Mouse (Mus musculus): Measurements from ENCODE around the gene Fam136a. TPM values are rescaled to one million over a fixed set of nuclear protein-coding genes. Genes with fewer than 3 reads are reported as not detected.
"Not testable (repeated sequence)": the region's sequence is repeated elsewhere in the genome, so short reads cannot be mapped to it uniquely, and the experiment has no call there.

The Fam136a gene
- total and polyA plus RNA-seq, 2 experiments from 2014 or later, result 42.2 to 63.7 TPM

DNA sequence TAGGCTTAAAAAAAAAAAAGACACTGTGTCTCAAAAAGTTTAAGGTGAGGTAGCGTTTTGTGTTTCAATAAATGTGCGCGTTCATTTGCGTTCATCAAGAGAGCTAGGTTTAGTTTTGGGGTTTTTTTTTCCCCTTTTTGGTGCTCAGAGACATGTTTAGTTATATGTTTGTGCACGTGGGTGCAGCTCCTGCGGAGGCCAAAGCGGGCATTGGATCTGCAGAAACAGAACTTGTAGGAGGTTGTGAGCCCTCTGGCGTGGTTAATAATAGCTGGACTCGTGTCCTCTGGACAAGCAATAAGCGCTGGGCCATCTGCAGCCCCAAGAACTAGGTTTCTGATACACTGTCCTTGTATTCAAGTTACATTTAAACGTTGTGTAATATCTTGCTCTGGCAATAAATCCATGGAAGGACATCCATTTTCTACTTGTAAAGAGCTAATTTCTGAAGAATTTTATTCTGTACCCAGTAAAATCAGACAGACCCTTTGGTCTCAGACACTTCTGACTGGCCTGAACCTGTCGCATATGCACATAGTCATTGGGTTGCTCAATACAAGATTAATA is 6.6 kb downstream of the Fam136a start:
- no peaks in the 10 kb centered on the region for H3K27me3 ChIP-seq (ENCODE audit: insufficient read depth, low read length)
- H3K4me2 ChIP-seq (ENCODE audit: low read depth, low read length), result peak overlapping the region; percentile 87
- peak overlapping the region; percentile 83; the same call in 1 of the 2 replicates for H3K27ac ChIP-seq
- no peak for DNase-seq (ENCODE audit: low spot score)
- TF ChIP-seq CTCF (IDR thresholded peaks at IDR 0.05; ENCODE audit: low read depth), result no peak
- H3K9ac ChIP-seq (replicated peaks; ENCODE audit: low read length), result peak overlapping the region; percentile 80
- 5% methylated on average over 12 of the region's 12 CpGs for WGBS
- peaks cover 11% of the 10 kb centered on the region; the same call in 1 of the 2 replicates for H3K4me1 ChIP-seq (ENCODE audit: insufficient read depth, low read length)
- no peaks in the 10 kb centered on the region for H3K9me3 ChIP-seq (ENCODE audit: low read length)
- ATAC-seq, result no peak
- H3K4me3 ChIP-seq (ENCODE audit: low read length), result peak overlapping the region; percentile 83
- H3K36me3 ChIP-seq (ENCODE audit: insufficient read depth, low read length), result peaks cover 6% of the 10 kb centered on the region

DNA sequence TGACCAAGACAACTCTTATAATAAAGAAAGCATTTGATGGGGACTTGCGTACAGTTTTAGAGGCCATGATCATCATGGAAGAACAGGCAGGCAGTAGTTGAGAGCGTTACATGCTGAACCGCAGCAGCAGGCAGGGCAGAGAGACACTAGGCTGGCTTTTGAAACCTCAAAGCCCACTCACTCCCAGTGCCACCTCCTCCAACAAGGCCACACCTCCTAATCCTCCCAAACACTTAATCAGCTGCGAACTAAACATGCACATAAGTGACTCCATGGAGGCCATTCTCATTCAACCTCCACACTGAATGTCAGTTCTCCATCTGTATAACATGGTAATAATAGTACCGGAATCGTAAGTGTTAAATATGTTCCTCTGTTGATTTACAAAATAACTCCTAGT is 8.1 kb downstream of the Fam136a start:
- WGBS, result 95% methylated on average over 6 of the region's 6 CpGs
- Histone ChIP-seq H3K4me1 (ENCODE audit: insufficient read depth, low read length) (peaks cover 11% of the 10 kb centered on the region; the same call in 1 of the 2 replicates), H3K9me3 (ENCODE audit: low read length) (no peaks in the 10 kb centered on the region), H3K9ac (replicated peaks; ENCODE audit: low read length) (no peak overlapping the region), H3K27me3 (ENCODE audit: insufficient read depth, low read length) (no peaks in the 10 kb centered on the region), H3K36me3 (ENCODE audit: insufficient read depth, low read length) (peaks cover 18% of the 10 kb centered on the region), H3K4me3 (ENCODE audit: low read length) (no peak overlapping the region), H3K27ac (no peak overlapping the region), H3K4me2 (ENCODE audit: low read depth, low read length) (no peak overlapping the region)
- ATAC-seq (no peak), DNase-seq (ENCODE audit: low spot score) (no peak)
- no peak for TF ChIP-seq CTCF (IDR thresholded peaks at IDR 0.05; ENCODE audit: low read depth)

DNA sequence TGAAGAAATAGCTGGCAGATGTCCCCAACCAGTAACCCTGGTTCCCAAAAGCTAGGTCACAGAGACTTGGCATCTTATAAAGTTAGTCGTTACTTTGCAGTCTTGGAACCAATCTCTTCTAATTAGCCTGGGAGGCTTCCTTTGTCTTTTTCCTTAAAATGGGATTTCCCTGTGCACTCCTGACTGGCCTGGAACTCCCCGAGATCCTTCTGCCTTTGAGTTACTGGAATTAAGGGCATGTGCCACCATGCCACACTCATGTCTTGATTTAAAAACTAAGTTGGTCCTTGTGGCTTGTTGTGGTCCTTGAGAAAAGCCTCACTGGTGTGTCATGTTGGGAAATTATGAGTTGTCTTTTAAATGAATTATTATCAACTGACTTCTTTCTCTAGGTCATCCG is 12.9 kb downstream of the Fam136a start:
- DNase-seq (ENCODE audit: low spot score) (no peak), ATAC-seq (no peak)
- H3K4me2 ChIP-seq (ENCODE audit: low read depth, low read length), result no peak overlapping the region
- no peak overlapping the region for H3K27ac ChIP-seq
- H3K9ac ChIP-seq (replicated peaks; ENCODE audit: low read length), result no peak overlapping the region
- no peaks in the 10 kb centered on the region for H3K27me3 ChIP-seq (ENCODE audit: insufficient read depth, low read length)
- no peak for TF ChIP-seq CTCF (IDR thresholded peaks at IDR 0.05; ENCODE audit: low read depth)
- H3K9me3 ChIP-seq (ENCODE audit: low read length), result no peaks in the 10 kb centered on the region
- peaks cover 24% of the 10 kb centered on the region for H3K36me3 ChIP-seq (ENCODE audit: insufficient read depth, low read length)
- no peak overlapping the region for H3K4me3 ChIP-seq (ENCODE audit: low read length)
- WGBS, result 82% methylated on average over 3 of the region's 3 CpGs
- H3K4me1 ChIP-seq (ENCODE audit: insufficient read depth, low read length), result no peaks in the 10 kb centered on the region

DNA sequence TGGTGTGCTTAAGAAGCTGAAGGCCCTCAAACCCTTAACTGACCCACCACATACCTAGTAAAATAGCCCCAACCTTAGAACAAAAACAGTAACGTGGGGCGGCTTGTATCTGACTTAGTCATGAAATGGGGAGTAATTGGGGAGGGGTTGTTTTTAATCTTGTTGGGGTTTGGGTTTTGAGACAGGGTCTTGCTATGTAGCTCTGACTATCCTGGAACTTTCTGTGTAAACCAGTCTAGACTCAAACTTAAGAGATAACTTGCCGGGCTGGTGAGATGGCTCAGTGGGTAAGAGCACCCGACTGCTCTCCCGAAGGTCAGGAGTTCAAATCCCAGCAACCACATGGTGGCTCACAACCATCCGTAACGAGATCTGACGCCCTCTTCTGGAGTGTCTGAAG is 14.7 kb downstream of the Fam136a start:
- not testable (repeated sequence) for H3K27me3 ChIP-seq (ENCODE audit: insufficient read depth, low read length); H3K9me3 ChIP-seq (ENCODE audit: low read length); H3K4me2 ChIP-seq (ENCODE audit: low read depth, low read length); DNase-seq (ENCODE audit: low spot score); H3K9ac ChIP-seq (replicated peaks; ENCODE audit: low read length); ATAC-seq; H3K4me1 ChIP-seq (ENCODE audit: insufficient read depth, low read length); H3K4me3 ChIP-seq (ENCODE audit: low read length); H3K27ac ChIP-seq
- WGBS, result 73% methylated on average over 6 of the region's 8 CpGs
- peaks cover 24% of the 10 kb centered on the region for H3K36me3 ChIP-seq (ENCODE audit: insufficient read depth, low read length)

DNA sequence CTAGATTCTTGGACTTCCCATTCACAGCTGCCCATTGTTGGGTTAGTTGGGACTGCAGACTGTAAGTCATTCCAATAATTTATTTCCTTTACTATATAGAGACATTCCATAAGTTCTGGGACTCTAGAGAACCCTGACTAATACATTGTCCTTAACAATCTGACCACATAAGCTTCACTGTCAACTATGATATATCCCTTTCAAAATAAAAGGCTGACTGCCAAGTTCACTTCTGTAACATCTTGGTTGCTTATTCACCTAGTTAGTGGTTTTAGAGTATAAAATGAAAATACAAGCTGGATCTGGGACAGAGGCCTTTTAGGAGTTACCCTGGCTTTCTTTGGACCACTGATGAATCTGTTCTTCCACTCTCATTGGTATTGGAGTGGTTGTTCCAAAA is 17.1 kb downstream of the Fam136a start:
- H3K27me3 ChIP-seq (ENCODE audit: insufficient read depth, low read length), result no peaks in the 10 kb centered on the region
- no peaks in the 10 kb centered on the region for H3K9me3 ChIP-seq (ENCODE audit: low read length)
- no peak overlapping the region for H3K27ac ChIP-seq
- H3K9ac ChIP-seq (replicated peaks; ENCODE audit: low read length), result no peak overlapping the region
- H3K36me3 ChIP-seq (ENCODE audit: insufficient read depth, low read length), result peaks cover 13% of the 10 kb centered on the region
- no peak overlapping the region for H3K4me2 ChIP-seq (ENCODE audit: low read depth, low read length)
- no peaks in the 10 kb centered on the region for H3K4me1 ChIP-seq (ENCODE audit: insufficient read depth, low read length)
- H3K4me3 ChIP-seq (ENCODE audit: low read length), result no peak overlapping the region
- DNase-seq (ENCODE audit: low spot score), result no peak
- ATAC-seq, result no peak
- no peak for TF ChIP-seq CTCF (IDR thresholded peaks at IDR 0.05; ENCODE audit: low read depth)

DNA sequence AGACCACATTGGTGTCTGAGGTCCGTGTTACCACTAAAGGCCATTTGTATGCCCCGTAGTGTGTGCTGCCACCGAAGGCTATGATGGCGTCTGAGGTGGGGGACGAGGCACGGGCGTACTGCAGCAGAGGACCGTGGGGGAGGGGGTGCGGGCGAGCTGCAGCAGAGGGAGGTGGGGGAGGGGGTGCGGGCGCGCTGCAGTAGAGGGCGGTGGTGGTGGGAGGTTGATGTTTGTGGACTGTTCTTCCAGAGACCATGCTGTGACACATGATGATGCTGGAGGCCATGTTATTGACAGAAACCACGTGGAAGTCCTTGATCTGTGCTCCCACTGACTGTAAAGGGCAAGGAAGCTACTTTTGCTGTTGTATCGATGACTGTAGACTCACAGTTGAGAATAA is 17.9 kb downstream of the Fam136a start:
- Histone ChIP-seq H3K4me1 (ENCODE audit: insufficient read depth, low read length) (no peaks in the 10 kb centered on the region), H3K9ac (replicated peaks; ENCODE audit: low read length) (no peak overlapping the region), H3K27me3 (ENCODE audit: insufficient read depth, low read length) (no peaks in the 10 kb centered on the region), H3K4me2 (ENCODE audit: low read depth, low read length) (no peak overlapping the region), H3K9me3 (ENCODE audit: low read length) (no peaks in the 10 kb centered on the region), H3K27ac (no peak overlapping the region), H3K4me3 (ENCODE audit: low read length) (no peak overlapping the region), H3K36me3 (ENCODE audit: insufficient read depth, low read length) (peaks cover 14% of the 10 kb centered on the region)
- TF ChIP-seq CTCF (IDR thresholded peaks at IDR 0.05; ENCODE audit: low read depth), result no peak
- WGBS, result 48% methylated on average over 16 of the region's 16 CpGs
- ATAC-seq, result no peak
- no peak for DNase-seq (ENCODE audit: low spot score)

DNA sequence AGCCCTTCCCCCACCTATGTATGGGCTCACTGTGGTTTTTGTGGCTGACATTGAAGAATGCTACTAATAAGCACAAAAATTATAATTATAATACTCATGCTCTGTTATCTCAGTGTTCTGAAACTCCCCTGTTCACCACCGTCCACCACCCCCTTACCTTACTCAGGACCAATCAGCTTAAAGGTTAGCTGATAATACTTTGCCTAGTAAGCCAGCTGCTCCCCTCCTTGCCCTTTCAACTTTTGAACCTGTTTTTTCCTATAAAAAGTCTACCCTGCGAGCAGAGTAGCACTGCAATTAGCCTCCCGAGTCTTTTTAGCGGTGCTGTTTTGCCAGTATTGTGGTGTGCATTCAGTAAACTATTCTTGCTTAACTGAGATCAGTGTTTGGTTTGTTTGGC is 19.2 kb downstream of the Fam136a start:
- no peak for DNase-seq (ENCODE audit: low spot score)
- peaks cover 17% of the 10 kb centered on the region for H3K36me3 ChIP-seq (ENCODE audit: insufficient read depth, low read length)
- 80% methylated on average over 4 of the region's 4 CpGs for WGBS
- no peak for ATAC-seq
- no peaks in the 10 kb centered on the region for H3K4me1 ChIP-seq (ENCODE audit: insufficient read depth, low read length)
- no peak overlapping the region for H3K9ac ChIP-seq (replicated peaks; ENCODE audit: low read length)
- no peaks in the 10 kb centered on the region for H3K9me3 ChIP-seq (ENCODE audit: low read length)
- no peak overlapping the region for H3K4me2 ChIP-seq (ENCODE audit: low read depth, low read length)
- no peak overlapping the region for H3K4me3 ChIP-seq (ENCODE audit: low read length)
- TF ChIP-seq CTCF (IDR thresholded peaks at IDR 0.05; ENCODE audit: low read depth), result no peak
- no peaks in the 10 kb centered on the region for H3K27me3 ChIP-seq (ENCODE audit: insufficient read depth, low read length)
- H3K27ac ChIP-seq, result no peak overlapping the region
